Mouse (Mus musculus) neural tube, embryonic 14.5 days (tissue): Measurements from ENCODE around the gene Sult6b1. TPM values are rescaled to one million over a fixed set of nuclear protein-coding genes. Genes with fewer than 3 reads are reported as not detected.

ENCODE experiments used
- ATAC-seq: fragments of 200-750 bp; cut with Nextera tagmentation; 2 replicates; pipeline ENCODE4 v1.8.0; 2017; ENCODE audit warnings: low read depth, mild to moderate bottlenecking, moderate TSS enrichment, moderate library complexity
- H3K27ac ChIP-seq: fragments of 300-500 bp; sonication (generic); 2 replicates; pipeline ENCODE4 v1.5.1; 2014; ENCODE audit warnings: low read depth, mild to moderate bottlenecking, control low read depth, low read length, moderate library complexity, mixed read lengths
- H3K27me3 ChIP-seq: fragments of 300-500 bp; sonication (generic); 2 replicates; pipeline ENCODE4 v1.6.1; 2014; ENCODE audit warnings: low read length; ENCODE audit not compliant: control insufficient read depth, insufficient read depth
- H3K36me3 ChIP-seq: fragments of 300-500 bp; sonication (generic); 2 replicates; pipeline ENCODE4 v1.6.1; 2014; ENCODE audit warnings: low read length, mixed read lengths; ENCODE audit not compliant: control insufficient read depth, insufficient read depth
- H3K4me1 ChIP-seq: fragments of 300-500 bp; sonication (generic); 2 replicates; pipeline ENCODE4 v1.6.1; 2014; ENCODE audit warnings: low read length; ENCODE audit not compliant: control insufficient read depth, insufficient read depth
- H3K4me2 ChIP-seq: fragments of 300-500 bp; sonication (generic); 2 replicates; pipeline ENCODE4 v1.6.1; 2014; ENCODE audit warnings: mild to moderate bottlenecking, low read depth, low read length, control low read depth
- H3K4me3 ChIP-seq: fragments of 300-500 bp; sonication (generic); 2 replicates; pipeline ENCODE4 v1.5.1; 2014; ENCODE audit warnings: low read depth, low read length, control low read depth, mixed read lengths
- H3K9ac ChIP-seq: fragments of 300-500 bp; sonication (generic); replicated peaks from 2 replicates; pipeline ENCODE4 v1.6.1; 2014; ENCODE audit warnings: low read depth, mild to moderate bottlenecking, control low read depth, low read length, mixed read lengths
- H3K9me3 ChIP-seq: fragments of 300-500 bp; sonication (generic); 2 replicates; pipeline ENCODE4 v1.6.1; 2016; ENCODE audit warnings: low read length; ENCODE audit not compliant: control insufficient read depth
- WGBS: fragments of 180-500 bp; shearing (Covaris S2); extraction: QIAGEN DNeasy Blood & Tissue Kit; methylation state at CpG from one replicate; pipeline ENCODE4 v1.1.7; 2014; 5-methylcytosine and 5-hydroxymethylcytosine counted together
- polyA plus RNA-seq: library from polyadenylated mRNA; unstranded; fragments of >200 nt; fragmentation: Nextera tagmentation; extraction: Ambion mirVana; gene quantifications from 2 replicates; pipeline ENCODE4 v1.2.1, GENCODE M21; 2014

Gene Sult6b1
- polyA plus RNA-seq = not detected in 2 replicates

DNA sequence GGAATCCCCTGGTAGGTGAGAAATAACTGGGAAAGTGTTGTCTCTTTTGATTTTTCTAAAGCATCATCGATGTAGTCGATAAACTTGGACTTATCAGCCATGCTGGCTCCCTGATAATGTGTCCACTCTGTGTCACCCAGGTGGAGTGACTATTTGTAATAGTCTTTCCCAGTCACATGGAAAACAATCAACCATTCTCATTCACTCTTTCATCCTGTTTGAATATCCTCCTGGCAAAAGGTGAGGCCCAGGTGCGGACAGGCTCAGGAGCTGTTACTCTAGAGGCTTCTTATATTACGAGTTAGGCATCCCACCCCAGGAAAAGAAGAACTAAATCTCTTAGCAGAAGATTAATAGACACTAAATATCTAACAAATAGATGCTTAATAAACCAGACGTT lies at the start of gene Sult6b1:
TSS of gene Sult6b1 (minus strand) at position 101 of the 400 bp plus-strand sequence.
- no peak within 1 kb of the TSS for H3K27ac ChIP-seq
- no peak within 1 kb of the TSS for H3K4me3 ChIP-seq
- WGBS = 88% methylated on average over 5 of the region's 5 CpGs
- no peak for ATAC-seq
- H3K4me2 ChIP-seq = no peak within 1 kb of the TSS
- H3K36me3 ChIP-seq = no peaks in the 10 kb centered on the region
- H3K9ac ChIP-seq = no peak within 1 kb of the TSS
- H3K27me3 ChIP-seq = no peaks in the 10 kb centered on the region
- no peaks in the 10 kb centered on the region for H3K4me1 ChIP-seq
- H3K9me3 ChIP-seq = no peaks in the 10 kb centered on the region

DNA sequence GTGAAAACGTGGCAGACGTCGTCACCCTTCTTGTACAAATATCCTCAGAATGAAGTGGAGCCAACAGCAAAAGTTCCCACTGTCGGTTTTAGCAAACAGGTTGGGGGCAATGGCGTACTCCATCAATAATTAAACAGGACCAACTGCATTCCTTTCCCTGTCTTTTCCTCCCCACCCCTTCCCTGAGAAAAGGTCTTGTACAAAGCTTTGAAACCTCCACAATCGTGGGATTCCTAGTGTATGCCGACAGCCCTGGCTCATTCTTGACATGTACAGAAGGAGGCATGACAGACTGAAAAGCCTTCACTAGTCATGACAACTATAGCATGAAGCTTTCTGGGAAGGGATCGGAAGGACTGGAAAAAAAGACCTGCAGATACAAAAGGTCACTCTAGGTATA lies 46.4 kb upstream of the Sult6b1 start:
- Histone ChIP-seq H3K27me3 (no peaks in the 10 kb centered on the region), H3K36me3 (peaks cover 26% of the 10 kb centered on the region), H3K4me1 (no peaks in the 10 kb centered on the region), H3K9ac (no peak overlapping the region), H3K9me3 (no peaks in the 10 kb centered on the region), H3K27ac (no peak overlapping the region), H3K4me2 (no peak overlapping the region), H3K4me3 (no peak overlapping the region)
- ATAC-seq = no peak
- WGBS = 94% methylated on average over 8 of the region's 8 CpGs

DNA sequence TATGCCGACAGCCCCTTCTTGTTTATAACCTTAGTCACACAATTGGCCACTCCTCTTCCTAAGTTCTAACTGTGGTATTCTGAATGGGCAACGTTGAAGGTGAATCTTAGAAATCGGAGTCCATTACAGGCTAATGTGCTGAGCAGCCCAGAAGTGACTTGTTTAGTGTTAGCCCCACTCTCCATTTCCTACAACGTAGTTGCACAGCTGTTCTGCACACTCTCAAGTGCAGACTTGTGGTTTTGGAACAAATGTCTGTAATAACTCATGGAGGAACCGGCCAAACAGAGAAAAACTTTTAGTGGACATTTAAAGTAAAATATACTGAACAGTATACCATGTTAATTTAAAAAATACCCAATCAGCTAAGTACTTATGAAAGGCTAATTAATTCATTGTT lies 45.3 kb upstream of the Sult6b1 start:
- Histone ChIP-seq H3K4me2 (no peak overlapping the region), H3K27ac (no peak overlapping the region), H3K4me3 (no peak overlapping the region), H3K9me3 (no peaks in the 10 kb centered on the region), H3K9ac (no peak overlapping the region), H3K27me3 (no peaks in the 10 kb centered on the region), H3K36me3 (peaks cover 30% of the 10 kb centered on the region), H3K4me1 (no peaks in the 10 kb centered on the region)
- WGBS = 92% methylated on average over 5 of the region's 5 CpGs
- no peak for ATAC-seq

DNA sequence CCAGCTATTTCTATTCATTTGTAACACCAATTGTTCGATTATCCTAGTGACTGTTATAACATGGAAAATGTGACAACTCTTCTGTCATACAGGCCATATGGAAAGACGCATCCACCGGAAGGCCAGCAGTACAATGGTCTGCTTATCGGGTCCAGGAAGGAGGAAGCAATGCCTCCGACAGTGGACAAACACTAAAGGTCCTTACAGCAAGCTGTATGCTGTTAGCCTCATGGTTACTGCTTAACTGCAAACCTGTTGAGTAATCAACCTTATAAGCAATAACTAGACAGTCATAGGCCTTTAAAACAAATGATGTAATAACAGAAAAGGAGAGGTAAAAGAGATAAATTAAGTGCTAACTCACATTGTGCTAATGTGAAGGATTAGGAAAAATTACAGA lies 44.4 kb upstream of the Sult6b1 start:
- WGBS = 96% methylated on average over 5 of the region's 5 CpGs
- Histone ChIP-seq H3K27me3 (no peaks in the 10 kb centered on the region), H3K27ac (no peak overlapping the region), H3K9me3 (no peaks in the 10 kb centered on the region), H3K4me1 (no peaks in the 10 kb centered on the region), H3K4me3 (no peak overlapping the region), H3K9ac (no peak overlapping the region), H3K4me2 (no peak overlapping the region), H3K36me3 (peaks cover 32% of the 10 kb centered on the region)
- no peak for ATAC-seq

DNA sequence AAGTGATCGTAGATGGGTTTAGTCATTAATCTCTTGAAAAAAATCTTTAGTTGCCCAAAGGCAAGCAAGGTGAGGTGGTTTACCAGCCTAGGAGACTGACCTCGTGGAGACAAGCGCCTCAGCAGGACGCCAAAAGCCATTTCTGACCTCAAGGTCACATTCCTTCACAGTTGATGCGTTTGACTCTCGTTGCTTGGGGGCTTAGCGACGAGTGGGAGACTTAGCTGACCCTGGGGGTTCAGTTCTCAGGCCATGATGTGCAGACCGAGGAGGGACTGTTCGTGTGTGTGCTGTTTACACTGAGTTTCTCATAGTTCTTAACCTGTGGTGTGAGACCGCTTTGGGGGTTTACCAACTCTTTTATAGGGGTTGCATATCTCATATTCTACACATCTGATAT lies 35.8 kb upstream of the Sult6b1 start:
- Histone ChIP-seq H3K4me2 (no peak overlapping the region), H3K27ac (no peak overlapping the region), H3K4me3 (no peak overlapping the region), H3K27me3 (no peaks in the 10 kb centered on the region), H3K9me3 (no peaks in the 10 kb centered on the region), H3K36me3 (peaks cover 34% of the 10 kb centered on the region), H3K4me1 (peaks cover 3% of the 10 kb centered on the region; the same call in 1 of the 2 replicates), H3K9ac (no peak overlapping the region)
- no peak for ATAC-seq
- WGBS = 66% methylated on average over 11 of the region's 11 CpGs

DNA sequence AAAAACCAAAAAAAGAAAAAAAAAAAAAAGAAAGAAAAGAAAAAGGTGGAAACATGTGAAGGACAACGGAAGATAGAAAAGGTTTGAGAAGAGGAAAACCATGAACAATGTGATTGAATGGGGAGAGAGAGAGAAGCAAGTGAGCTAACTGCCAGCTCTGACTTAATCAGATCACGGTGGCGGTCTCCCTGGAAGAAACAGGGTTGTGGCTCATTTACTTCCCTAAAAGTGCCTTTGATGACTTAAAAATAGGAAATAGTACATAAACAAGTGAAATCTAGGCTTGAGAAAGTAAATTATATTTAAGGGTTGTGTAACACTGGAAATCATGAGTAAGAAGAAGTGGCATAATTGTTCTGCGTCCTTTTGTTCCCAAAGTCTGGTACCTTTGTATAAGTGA lies 32.1 kb upstream of the Sult6b1 start:
- Histone ChIP-seq H3K4me2 (no peak overlapping the region), H3K9ac (no peak overlapping the region), H3K36me3 (peaks cover 26% of the 10 kb centered on the region), H3K4me1 (peaks cover 7% of the 10 kb centered on the region; the same call in 1 of the 2 replicates), H3K27ac (no peak overlapping the region), H3K9me3 (no peaks in the 10 kb centered on the region), H3K27me3 (no peaks in the 10 kb centered on the region), H3K4me3 (no peak overlapping the region)
- WGBS = 92% methylated on average over 4 of the region's 4 CpGs
- no peak for ATAC-seq

DNA sequence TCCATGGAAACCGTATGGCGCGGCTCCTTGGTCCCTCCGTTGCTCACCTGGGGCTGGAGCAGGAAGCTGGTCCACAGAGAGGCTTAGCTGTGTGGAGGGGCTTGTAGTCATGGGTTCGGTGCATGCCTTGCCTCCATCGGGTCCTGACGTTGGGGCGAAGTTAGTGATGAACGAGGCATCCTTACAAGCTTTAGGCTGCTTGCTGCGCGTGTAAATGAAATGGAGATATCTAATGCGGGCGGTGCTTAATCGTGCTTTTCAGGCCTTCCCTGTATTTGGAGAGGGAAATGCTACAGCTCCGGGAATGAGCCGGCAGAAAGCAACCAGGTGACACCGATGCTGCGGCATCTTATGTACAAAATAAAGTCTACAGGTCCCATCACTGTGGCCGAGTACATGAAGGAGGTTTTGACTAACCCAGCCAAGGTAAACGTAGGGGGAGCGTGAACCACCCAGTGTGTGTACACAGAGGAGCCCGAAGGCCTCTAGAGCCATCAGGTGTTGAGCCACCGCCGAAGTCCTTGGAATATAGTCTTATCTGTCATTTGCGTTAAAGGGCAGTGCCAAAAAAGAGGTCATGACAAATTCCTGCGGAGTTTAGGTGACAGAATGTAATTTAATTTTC lies 30.5 kb upstream of the Sult6b1 start:
- Histone ChIP-seq H3K27me3 (no peaks in the 10 kb centered on the region), H3K36me3 (peaks cover 29% of the 10 kb centered on the region; the same call in 1 of the 2 replicates), H3K4me3 (peak overlapping the region; percentile 48), H3K9me3 (no peaks in the 10 kb centered on the region), H3K4me2 (peak overlapping the region; percentile 78), H3K27ac (peak overlapping the region; percentile 48), H3K4me1 (peaks cover 11% of the 10 kb centered on the region; the same call in 1 of the 2 replicates), H3K9ac (peak overlapping the region; percentile 44)
- peak; percentile 33 for ATAC-seq
- 10% methylated on average over 26 of the region's 26 CpGs for WGBS

DNA sequence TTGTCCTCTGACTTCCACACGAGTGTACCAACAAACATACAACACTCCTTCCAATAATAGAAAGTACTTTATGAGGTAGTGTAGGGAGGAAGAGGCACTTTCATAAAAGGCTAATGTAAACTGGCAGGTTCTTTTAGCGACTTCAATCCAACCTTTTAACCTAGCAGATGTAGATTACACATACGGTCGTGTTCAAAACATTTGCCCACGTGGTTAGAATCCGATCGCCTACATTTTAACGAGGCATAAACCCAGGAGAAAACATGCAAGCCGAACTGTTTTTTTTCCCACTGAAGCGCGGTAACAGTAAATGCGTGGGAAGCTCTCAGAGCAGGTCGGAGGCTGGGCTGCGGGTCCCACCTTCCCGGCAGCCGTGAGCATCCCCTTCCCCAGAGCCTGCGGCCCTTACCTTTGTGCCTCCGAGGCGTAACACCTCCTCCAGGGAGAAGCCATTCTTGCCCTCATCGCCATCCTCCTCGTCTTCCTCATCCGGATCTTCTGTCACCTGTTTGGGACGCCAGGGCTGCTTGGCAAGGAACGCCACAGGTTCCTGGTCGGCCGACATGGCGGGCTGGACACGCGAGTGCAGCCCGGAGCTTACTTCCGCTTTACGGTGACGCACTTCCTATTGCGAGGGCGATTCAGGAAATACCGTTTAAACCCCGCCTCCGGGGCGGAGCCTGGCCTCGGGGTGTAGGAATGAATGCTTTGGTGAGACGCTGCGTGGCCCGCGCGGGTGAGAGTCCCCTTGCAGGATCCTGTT lies 29.9 kb upstream of the Sult6b1 start, which contains the start of the genes Cebpz and Ndufaf7:
TSS of gene Cebpz (minus strand) at position 601 of the 763 bp plus-strand sequence.
TSS of gene Ndufaf7 (plus strand) at position 671 of the 763 bp plus-strand sequence.
- Histone ChIP-seq H3K27ac (peak within 1 kb of the TSS; percentile 48), H3K36me3 (peaks cover 28% of the 10 kb centered on the region; the same call in 1 of the 2 replicates), H3K9me3 (no peaks in the 10 kb centered on the region), H3K27me3 (no peaks in the 10 kb centered on the region), H3K4me1 (peaks cover 11% of the 10 kb centered on the region; the same call in 1 of the 2 replicates), H3K9ac (peak within 1 kb of the TSS; percentile 53), H3K4me2 (peak within 1 kb of the TSS; percentile 78), H3K4me3 (peak within 1 kb of the TSS; percentile 48)
- under 1% methylated on average over 45 of the region's 45 CpGs for WGBS
- peak; percentile 100 for ATAC-seq

DNA sequence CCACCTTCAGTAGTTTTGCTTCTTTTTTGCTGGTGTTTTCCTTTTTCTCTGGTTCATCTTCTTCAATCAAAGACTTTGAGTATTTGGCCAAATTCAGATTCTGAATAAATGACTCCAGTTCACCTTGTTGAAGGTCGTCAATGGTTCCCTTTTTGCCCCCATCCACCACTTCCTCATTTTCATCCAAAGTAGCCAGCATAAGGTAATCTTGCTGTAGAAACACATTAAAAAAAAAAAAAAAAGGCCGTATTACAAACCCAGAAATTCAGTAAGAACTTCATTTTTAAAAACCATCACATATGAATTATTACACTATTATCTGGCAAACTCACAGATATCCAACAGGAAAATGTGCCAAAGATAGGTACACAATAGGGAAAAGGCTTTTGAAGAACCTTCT lies 29.1 kb upstream of the Sult6b1 start:
- H3K9me3 ChIP-seq = no peaks in the 10 kb centered on the region
- H3K27me3 ChIP-seq = no peaks in the 10 kb centered on the region
- ATAC-seq = no peak
- H3K4me1 ChIP-seq = peaks cover 11% of the 10 kb centered on the region; the same call in 1 of the 2 replicates
- peak overlapping the region; percentile 48 for H3K4me3 ChIP-seq
- H3K27ac ChIP-seq = no peak overlapping the region
- H3K4me2 ChIP-seq = peak overlapping the region; percentile 78
- H3K9ac ChIP-seq = no peak overlapping the region
- WGBS = 86% methylated on average over 2 of the region's 2 CpGs
- peaks cover 35% of the 10 kb centered on the region for H3K36me3 ChIP-seq
